Mouse (Mus musculus) stomach, postnatal 0 days (tissue): ENCODE data around the gene Tardbp. TPM values are rescaled to one million over a fixed set of nuclear protein-coding genes. Genes with fewer than 3 reads are reported as not detected.

Experiments used
- ATAC-seq: fragments of 200-750 bp; cut with Nextera tagmentation; 2 replicates; pipeline ENCODE4 v1.8.0; 2017; ENCODE audit not compliant: low FRiP score, low TSS enrichment
- DNase-seq: peaks from one replicate; pipeline ENCODE4 v3.0.0-alpha.2; 2016; ENCODE audit warnings: low spot score
- H3K27ac ChIP-seq: fragments of 300-500 bp; sonication (generic); replicated peaks from 2 replicates; pipeline ENCODE4 v1.5.1; 2014; ENCODE audit warnings: mild to moderate bottlenecking, control low read depth
- H3K27me3 ChIP-seq: fragments of 300-500 bp; sonication (generic); 2 replicates; pipeline ENCODE4 v1.6.1; 2014; ENCODE audit warnings: low read length; ENCODE audit not compliant: control insufficient read depth, insufficient read depth
- H3K36me3 ChIP-seq: fragments of 300-500 bp; sonication (generic); 2 replicates; pipeline ENCODE4 v1.6.1; 2014; ENCODE audit warnings: low read length, mixed read lengths; ENCODE audit not compliant: control insufficient read depth, insufficient read depth
- H3K4me1 ChIP-seq: fragments of 300-500 bp; sonication (generic); replicated peaks from 2 replicates; pipeline ENCODE4 v1.6.1; 2014; ENCODE audit warnings: antibody characterized with exemption; ENCODE audit not compliant: control insufficient read depth, insufficient read depth
- H3K4me2 ChIP-seq: fragments of 300-500 bp; sonication (generic); replicated peaks from 2 replicates; pipeline ENCODE4 v1.6.1; 2014; ENCODE audit warnings: low read depth, mild to moderate bottlenecking, control low read depth, moderate library complexity
- H3K4me3 ChIP-seq: fragments of 300-500 bp; sonication (generic); 2 replicates; pipeline ENCODE4 v1.5.1; 2014; ENCODE audit warnings: low read depth, low read length, control low read depth
- H3K9ac ChIP-seq: fragments of 300-500 bp; sonication (generic); 2 replicates; pipeline ENCODE4 v1.6.1; 2014; ENCODE audit warnings: mild to moderate bottlenecking, low read length, control low read depth, mixed read lengths
- H3K9me3 ChIP-seq: fragments of 300-500 bp; sonication (generic); 2 replicates; pipeline ENCODE4 v1.6.1; 2016; ENCODE audit warnings: low read length; ENCODE audit not compliant: control insufficient read depth
- CTCF ChIP-seq: IDR thresholded peaks from 2 replicates; pipeline ENCODE4 v1.5.1; 2016; ENCODE audit warnings: antibody characterized with exemption, low read depth, mild to moderate bottlenecking, moderate library complexity
- EP300 ChIP-seq: optimal IDR thresholded peaks from 2 replicates; pipeline ENCODE3; 2016; ENCODE audit warnings: antibody characterized with exemption
- WGBS: fragments of 180-500 bp; shearing (Covaris S2); extraction: QIAGEN DNeasy Blood & Tissue Kit; methylation state at CpG from one replicate; pipeline ENCODE4 v1.1.7; 2014; 5-methylcytosine and 5-hydroxymethylcytosine counted together
- polyA plus RNA-seq: library from polyadenylated mRNA; unstranded; fragments of >200 nt; fragmentation: Nextera tagmentation; extraction: Ambion mirVana; gene quantifications from 2 replicates; pipeline ENCODE4 v1.2.1, GENCODE M21; 2015

Gene Tardbp
- polyA plus RNA-seq, 1 experiment from 2014 or later = 106 TPM

- 76% methylated on average over 5 of the region's 5 CpGs for WGBS
Observed at GRCm38 (mm10) chr4:148609805-148610204, 17.0 kb downstream of the Tardbp start.

GRCm38 (mm10) chr4:148607758-148608157 lies 19.1 kb downstream of the Tardbp start:
- peak; percentile 87 for DNase-seq
- Histone ChIP-seq H3K27me3 (no peaks in the 10 kb centered on the region), H3K4me3 (no peak overlapping the region), H3K4me2 (no peak overlapping the region), H3K27ac (no peak overlapping the region), H3K9me3 (no peaks in the 10 kb centered on the region), H3K9ac (no peak overlapping the region), H3K36me3 (no peaks in the 10 kb centered on the region; the same call in 1 of the 2 replicates), H3K4me1 (no peaks in the 10 kb centered on the region)
- ATAC-seq = peak; percentile 51; the same call in 1 of the 2 replicates
- TF ChIP-seq CTCF (peak; percentile 95), EP300 (no peak)
- WGBS = 24% methylated on average over 5 of the region's 5 CpGs

More at GRCm38 (mm10) chr4:148609805-148610204, 17.0 kb downstream of the Tardbp start:
- ATAC-seq = no peak
- Histone ChIP-seq H3K36me3 (peaks cover 4% of the 10 kb centered on the region; the same call in 1 of the 2 replicates), H3K27ac (no peak overlapping the region), H3K27me3 (no peaks in the 10 kb centered on the region), H3K9ac (no peak overlapping the region), H3K4me3 (no peak overlapping the region), H3K4me2 (no peak overlapping the region), H3K4me1 (no peaks in the 10 kb centered on the region), H3K9me3 (no peaks in the 10 kb centered on the region)
- TF ChIP-seq EP300 = no peak
- no peak for DNase-seq

- Histone ChIP-seq H3K9me3 (no peaks in the 10 kb centered on the region), H3K36me3 (no peaks in the 10 kb centered on the region), H3K4me1 (no peaks in the 10 kb centered on the region), H3K27ac (peak overlapping the region; percentile 69), H3K4me3 (no peak overlapping the region), H3K4me2 (no peak overlapping the region), H3K27me3 (no peaks in the 10 kb centered on the region), H3K9ac (no peak overlapping the region)
- peak; percentile 80 for DNase-seq
- peak; percentile 36; the same call in 1 of the 2 replicates for ATAC-seq
- WGBS = 80% methylated on average over 3 of the region's 3 CpGs
- TF ChIP-seq EP300 (no peak), CTCF (peak; percentile 81)
Observed at GRCm38 (mm10) chr4:148604541-148605165, 22.2 kb downstream of the Tardbp start.

- H3K4me1 ChIP-seq = no peaks in the 10 kb centered on the region
- no peak overlapping the region for H3K9ac ChIP-seq
- DNase-seq = no peak
- TF ChIP-seq CTCF (no peak), EP300 (no peak)
- peak overlapping the region; percentile 69 for H3K27ac ChIP-seq
- no peaks in the 10 kb centered on the region for H3K27me3 ChIP-seq
- ATAC-seq = peak; percentile 19; the same call in 1 of the 2 replicates
- 57% methylated on average over 7 of the region's 7 CpGs for WGBS
- H3K4me3 ChIP-seq = no peak overlapping the region
- no peak overlapping the region for H3K4me2 ChIP-seq
- H3K9me3 ChIP-seq = no peaks in the 10 kb centered on the region
- H3K36me3 ChIP-seq = no peaks in the 10 kb centered on the region
Observed at GRCm38 (mm10) chr4:148604141-148604540, 22.7 kb downstream of the Tardbp start.

- WGBS = 68% methylated on average over 10 of the region's 10 CpGs
- H3K27ac ChIP-seq = no peak overlapping the region
- H3K4me3 ChIP-seq = no peak overlapping the region
- H3K27me3 ChIP-seq = no peaks in the 10 kb centered on the region
- H3K4me2 ChIP-seq = no peak overlapping the region
- no peak overlapping the region for H3K9ac ChIP-seq
- H3K4me1 ChIP-seq = no peaks in the 10 kb centered on the region
- no peaks in the 10 kb centered on the region for H3K9me3 ChIP-seq
- peak; percentile 13 for ATAC-seq
- DNase-seq = no peak
- no peaks in the 10 kb centered on the region for H3K36me3 ChIP-seq
- TF ChIP-seq EP300 = no peak
- no peak for TF ChIP-seq CTCF
Observed at GRCm38 (mm10) chr4:148603376-148604139, 23.3 kb downstream of the Tardbp start.
